Mouse (Mus musculus) erythroblast, embryonic 14.5 days (primary cell): ENCODE results near the gene Hspd1.

Experiments used
- GATA1 ChIP-seq: IDR thresholded peaks from 2 replicates; pipeline ENCODE4 v1.6.1; 2012; ENCODE audit warnings: low read length, inconsistent platforms, mixed read lengths
- TAL1 ChIP-seq: IDR thresholded peaks from 3 replicates; pipeline ENCODE4 v1.6.1; 2012; ENCODE audit warnings: low read length, inconsistent platforms, mixed read lengths

GRCm38 (mm10) chr1:55131424-55132014, 43.5 kb upstream of the Hspd1 start:
- no peak for TF ChIP-seq TAL1
- TF ChIP-seq GATA1 = no peak
